Mouse (Mus musculus): ENCODE data around the gene 1700057G04Rik. TPM values are rescaled to one million over a fixed set of nuclear protein-coding genes. Genes with fewer than 3 reads are reported as not detected.

Gene 1700057G04Rik
- polyA plus RNA-seq, 1 experiment from 2014 or later = not detected

DNA sequence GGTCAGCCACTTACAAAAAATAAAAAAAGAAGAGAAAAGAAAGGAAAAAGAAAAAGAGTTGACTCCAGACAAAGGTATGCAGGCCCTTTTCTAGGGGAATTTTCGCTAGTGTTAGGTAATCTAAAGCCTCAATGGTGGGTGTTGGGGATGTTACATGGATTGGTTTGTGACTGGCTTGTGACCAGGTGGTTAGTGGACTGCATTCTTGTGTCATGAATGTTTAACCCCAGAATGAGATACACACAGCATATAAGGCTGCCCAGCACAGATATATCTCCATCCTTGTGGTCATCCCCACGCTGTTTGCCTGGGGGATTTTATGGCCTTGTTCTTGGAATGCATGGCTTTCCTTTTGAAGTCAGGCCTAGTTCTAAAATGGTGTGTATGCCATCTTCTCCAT, 35.9 kb upstream of the 1700057G04Rik start:
- Histone ChIP-seq H3K9me3 (ENCODE audit: control insufficient read depth, low read length) (no peaks in the 10 kb centered on the region), H3K27me3 (replicated peaks; ENCODE audit: control insufficient read depth, insufficient read depth, low read length) (no peaks in the 10 kb centered on the region), H3K4me1 (replicated peaks; ENCODE audit: control insufficient read depth, insufficient read depth, low read length) (peaks cover 13% of the 10 kb centered on the region; the same call in 1 of the 2 replicates), H3K9ac (ENCODE audit: low read length) (no peak overlapping the region), H3K36me3 (ENCODE audit: control insufficient read depth, insufficient read depth, low read length) (peaks cover 22% of the 10 kb centered on the region), H3K27ac (ENCODE audit: low read depth) (no peak overlapping the region), H3K4me3 (ENCODE audit: low read depth, low read length) (no peak overlapping the region), H3K4me2 (ENCODE audit: low read length) (no peak overlapping the region)
- ATAC-seq (replicated peaks; ENCODE audit: low FRiP score, low TSS enrichment, low read depth) (no peak; the same call in 1 of the 2 replicates), DNase-seq (ENCODE audit: low spot score) (no peak)
- 75% methylated on average over 2 of the region's 2 CpGs for WGBS

DNA sequence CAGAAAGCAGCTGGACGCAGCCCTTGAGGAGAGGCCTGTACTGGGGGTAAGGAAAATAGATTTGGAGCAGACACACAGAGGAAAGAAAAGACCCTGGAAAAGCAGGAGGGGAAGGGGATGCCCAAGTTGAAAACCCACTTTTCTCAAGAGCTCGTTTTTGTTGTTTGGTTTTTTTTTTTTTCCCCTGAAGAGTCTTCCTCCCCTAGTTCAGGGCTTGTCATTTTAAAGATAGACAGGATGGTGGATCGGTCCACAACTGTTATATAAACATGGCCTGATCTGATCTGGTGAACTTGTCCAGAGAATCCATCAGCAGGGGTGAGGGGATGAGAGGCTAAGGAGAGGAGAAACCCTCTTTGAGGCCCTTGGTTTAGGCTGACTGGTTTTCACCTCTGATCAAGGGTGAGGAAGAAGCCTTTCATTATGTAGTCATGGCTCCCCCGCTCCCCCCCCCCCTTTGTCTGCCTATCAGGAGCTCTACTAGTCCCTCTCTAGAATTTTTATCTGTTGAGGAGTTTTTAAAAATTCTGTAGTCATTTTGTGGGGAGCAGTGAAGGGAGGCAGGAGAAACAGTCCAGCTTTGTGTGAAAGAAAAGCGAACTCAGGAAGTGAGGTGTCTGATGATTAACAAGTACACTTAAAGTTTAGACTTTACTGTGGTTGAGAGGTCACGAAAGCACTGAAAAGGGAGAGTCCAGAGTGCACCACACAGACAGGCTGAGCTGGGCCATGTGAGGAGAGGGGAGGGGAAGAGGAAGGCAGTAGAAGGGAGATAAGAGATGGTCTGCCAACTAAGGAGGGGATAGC, 35.0 kb upstream of the 1700057G04Rik start:
- no peak for DNase-seq (ENCODE audit: low spot score)
- H3K36me3 ChIP-seq (ENCODE audit: control insufficient read depth, insufficient read depth, low read length) = peaks cover 17% of the 10 kb centered on the region
- H3K9ac ChIP-seq (ENCODE audit: low read length) = no peak overlapping the region
- H3K27ac ChIP-seq (ENCODE audit: low read depth) = peak overlapping the region; percentile 69
- no peak overlapping the region for H3K4me2 ChIP-seq (ENCODE audit: low read length)
- H3K27me3 ChIP-seq (replicated peaks; ENCODE audit: control insufficient read depth, insufficient read depth, low read length) = no peaks in the 10 kb centered on the region
- no peaks in the 10 kb centered on the region for H3K9me3 ChIP-seq (ENCODE audit: control insufficient read depth, low read length)
- H3K4me3 ChIP-seq (ENCODE audit: low read depth, low read length) = no peak overlapping the region
- ATAC-seq (replicated peaks; ENCODE audit: low FRiP score, low TSS enrichment, low read depth) = peak; percentile 67
- 40% methylated on average over 6 of the region's 6 CpGs for WGBS
- peaks cover 13% of the 10 kb centered on the region; the same call in 1 of the 2 replicates for H3K4me1 ChIP-seq (replicated peaks; ENCODE audit: control insufficient read depth, insufficient read depth, low read length)

DNA sequence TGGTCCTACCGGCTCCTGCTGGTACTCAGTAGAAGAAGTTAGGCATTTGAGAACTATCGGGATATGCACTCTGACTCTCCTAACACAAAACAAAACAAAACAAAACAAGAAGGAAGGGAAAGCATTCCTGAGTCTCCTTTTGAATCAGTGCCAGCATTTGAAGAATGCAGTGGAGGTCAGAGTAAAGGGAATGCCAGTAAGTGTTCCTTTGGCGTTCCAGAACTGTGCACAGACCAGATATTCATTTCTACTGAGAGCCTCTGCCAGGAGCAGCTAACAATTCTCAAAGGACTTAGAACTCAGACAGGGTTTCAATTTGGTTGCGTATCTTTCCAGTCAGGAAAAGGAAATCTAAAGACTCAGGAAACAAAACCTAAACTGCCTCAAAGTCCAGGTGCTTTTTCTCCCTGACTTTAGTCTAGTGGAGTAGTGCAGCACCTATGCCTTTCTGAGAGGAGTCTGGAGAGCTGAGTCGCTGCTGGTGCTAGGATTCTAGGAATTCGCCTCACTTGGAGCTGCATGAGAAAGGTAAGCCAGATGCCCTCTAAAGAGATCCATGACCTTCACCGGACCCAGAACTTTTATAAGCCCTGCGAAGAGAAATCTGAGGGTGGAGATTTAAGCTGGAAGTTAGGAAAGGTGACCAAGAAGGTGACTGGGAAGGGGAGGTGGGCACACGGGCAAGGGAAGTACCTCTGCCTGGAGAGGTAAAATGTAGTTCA, 33.5 kb upstream of the 1700057G04Rik start, which contains the start of gene Plscr2:
Plscr2 (plus strand) TSS at position 117 of the 722 bp plus-strand sequence.
- H3K9me3 ChIP-seq (ENCODE audit: control insufficient read depth, low read length) = no peaks in the 10 kb centered on the region
- H3K9ac ChIP-seq (ENCODE audit: low read length) = no peak within 1 kb of the TSS
- H3K4me3 ChIP-seq (ENCODE audit: low read depth, low read length) = no peak within 1 kb of the TSS
- peak within 1 kb of the TSS; percentile 69; the same call in 1 of the 2 replicates for H3K27ac ChIP-seq (ENCODE audit: low read depth)
- H3K36me3 ChIP-seq (ENCODE audit: control insufficient read depth, insufficient read depth, low read length) = peaks cover 2% of the 10 kb centered on the region
- 60% methylated on average over 9 of the region's 9 CpGs for WGBS
- H3K4me1 ChIP-seq (replicated peaks; ENCODE audit: control insufficient read depth, insufficient read depth, low read length) = peaks cover 13% of the 10 kb centered on the region; the same call in 1 of the 2 replicates
- ATAC-seq (replicated peaks; ENCODE audit: low FRiP score, low TSS enrichment, low read depth) (no peak), DNase-seq (ENCODE audit: low spot score) (no peak)
- no peak within 1 kb of the TSS for H3K4me2 ChIP-seq (ENCODE audit: low read length)
- no peaks in the 10 kb centered on the region for H3K27me3 ChIP-seq (replicated peaks; ENCODE audit: control insufficient read depth, insufficient read depth, low read length)

DNA sequence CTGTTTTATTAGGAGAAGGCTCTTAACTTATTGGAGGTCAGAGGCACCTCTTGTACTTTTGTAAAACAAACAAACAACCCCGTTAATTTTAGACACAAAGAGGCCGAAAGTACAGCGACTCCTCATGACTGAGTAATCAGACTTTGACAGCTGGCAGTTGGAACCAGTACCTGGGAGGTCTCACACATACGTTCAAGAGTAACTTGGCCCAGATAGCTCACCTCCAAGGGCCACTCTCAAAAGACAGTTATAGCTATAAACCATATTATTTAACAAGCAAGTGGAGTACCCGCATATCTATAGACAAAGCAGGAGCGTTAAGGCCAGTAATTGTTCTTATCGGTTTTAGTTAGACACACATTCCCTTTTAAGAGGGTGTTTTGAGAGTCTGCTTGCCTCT, 32.8 kb upstream of the 1700057G04Rik start:
- DNase-seq (ENCODE audit: low spot score) (no peak), ATAC-seq (replicated peaks; ENCODE audit: low FRiP score, low TSS enrichment, low read depth) (no peak)
- WGBS = 67% methylated on average over 7 of the region's 7 CpGs
- Histone ChIP-seq H3K9ac (ENCODE audit: low read length) (no peak overlapping the region), H3K4me3 (ENCODE audit: low read depth, low read length) (no peak overlapping the region), H3K4me2 (ENCODE audit: low read length) (no peak overlapping the region), H3K9me3 (ENCODE audit: control insufficient read depth, low read length) (no peaks in the 10 kb centered on the region), H3K4me1 (replicated peaks; ENCODE audit: control insufficient read depth, insufficient read depth, low read length) (peaks cover 13% of the 10 kb centered on the region; the same call in 1 of the 2 replicates), H3K27ac (ENCODE audit: low read depth) (no peak overlapping the region), H3K27me3 (replicated peaks; ENCODE audit: control insufficient read depth, insufficient read depth, low read length) (no peaks in the 10 kb centered on the region), H3K36me3 (ENCODE audit: control insufficient read depth, insufficient read depth, low read length) (no peaks in the 10 kb centered on the region; the same call in 1 of the 2 replicates)

DNA sequence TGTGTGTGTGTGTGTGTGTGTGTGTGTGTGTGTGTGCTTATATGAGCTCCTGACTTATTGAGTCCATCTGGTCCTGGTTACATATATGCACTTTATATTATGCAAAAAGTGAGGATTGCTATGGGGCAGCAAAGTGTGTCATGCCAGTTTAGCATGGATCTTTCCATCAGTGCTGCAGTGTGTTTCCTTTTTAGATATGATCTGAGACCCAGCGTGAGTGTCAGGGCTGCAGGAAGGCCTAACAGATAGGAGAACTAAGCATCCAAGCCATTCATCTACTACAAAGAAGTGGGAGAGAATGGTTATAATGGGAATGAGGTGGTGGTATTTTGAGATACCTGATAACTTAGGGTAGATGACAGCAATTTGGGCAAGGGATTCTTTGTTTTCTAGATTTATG, 29.1 kb upstream of the 1700057G04Rik start:
- ATAC-seq (replicated peaks; ENCODE audit: low FRiP score, low TSS enrichment, low read depth) (no peak), DNase-seq (ENCODE audit: low spot score) (no peak)
- Histone ChIP-seq H3K4me1 (replicated peaks; ENCODE audit: control insufficient read depth, insufficient read depth, low read length) (no peaks in the 10 kb centered on the region), H3K27ac (ENCODE audit: low read depth) (no peak overlapping the region), H3K27me3 (replicated peaks; ENCODE audit: control insufficient read depth, insufficient read depth, low read length) (no peaks in the 10 kb centered on the region), H3K4me3 (ENCODE audit: low read depth, low read length) (no peak overlapping the region), H3K9ac (ENCODE audit: low read length) (no peak overlapping the region), H3K9me3 (ENCODE audit: control insufficient read depth, low read length) (no peaks in the 10 kb centered on the region), H3K4me2 (ENCODE audit: low read length) (no peak overlapping the region), H3K36me3 (ENCODE audit: control insufficient read depth, insufficient read depth, low read length) (no peaks in the 10 kb centered on the region)
- WGBS = 85% methylated on average over 1 of the region's 1 CpGs

DNA sequence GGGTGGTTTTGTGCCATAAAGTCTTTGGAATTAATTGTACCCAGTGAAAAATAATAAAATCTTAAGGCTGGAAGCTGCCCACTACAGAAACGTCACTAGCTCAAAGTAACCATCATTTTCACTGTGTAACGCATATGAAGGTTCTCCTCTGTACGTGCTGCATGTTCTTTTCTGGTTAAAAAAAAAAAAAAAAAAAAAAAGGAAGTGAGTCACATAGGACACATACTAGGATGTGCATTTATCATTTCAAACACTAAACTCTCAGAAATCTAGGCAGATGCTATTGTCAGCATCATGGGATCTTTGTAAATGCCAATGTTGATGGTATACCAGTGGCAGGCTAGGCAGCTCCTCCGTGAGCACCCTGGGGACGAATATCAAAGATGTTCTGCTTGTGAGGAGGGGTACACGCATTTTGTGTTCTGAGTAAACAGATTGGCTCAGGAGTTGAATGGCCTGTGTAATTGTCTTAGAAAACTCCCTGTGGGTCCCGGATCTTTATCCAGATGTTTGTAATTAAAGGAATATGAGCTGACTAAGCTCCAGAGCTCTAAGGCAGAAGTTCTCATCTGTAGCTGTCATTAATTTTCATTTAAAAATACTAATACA, 26.5 kb upstream of the 1700057G04Rik start:
- WGBS = 58% methylated on average over 7 of the region's 7 CpGs
- no peak for ATAC-seq (replicated peaks; ENCODE audit: low FRiP score, low TSS enrichment, low read depth)
- Histone ChIP-seq H3K27ac (ENCODE audit: low read depth) (no peak overlapping the region), H3K9ac (ENCODE audit: low read length) (no peak overlapping the region), H3K27me3 (replicated peaks; ENCODE audit: control insufficient read depth, insufficient read depth, low read length) (no peaks in the 10 kb centered on the region), H3K4me3 (ENCODE audit: low read depth, low read length) (no peak overlapping the region), H3K9me3 (ENCODE audit: control insufficient read depth, low read length) (no peaks in the 10 kb centered on the region), H3K4me1 (replicated peaks; ENCODE audit: control insufficient read depth, insufficient read depth, low read length) (no peaks in the 10 kb centered on the region), H3K4me2 (ENCODE audit: low read length) (no peak overlapping the region), H3K36me3 (ENCODE audit: control insufficient read depth, insufficient read depth, low read length) (no peaks in the 10 kb centered on the region)
- no peak for DNase-seq (ENCODE audit: low spot score)

DNA sequence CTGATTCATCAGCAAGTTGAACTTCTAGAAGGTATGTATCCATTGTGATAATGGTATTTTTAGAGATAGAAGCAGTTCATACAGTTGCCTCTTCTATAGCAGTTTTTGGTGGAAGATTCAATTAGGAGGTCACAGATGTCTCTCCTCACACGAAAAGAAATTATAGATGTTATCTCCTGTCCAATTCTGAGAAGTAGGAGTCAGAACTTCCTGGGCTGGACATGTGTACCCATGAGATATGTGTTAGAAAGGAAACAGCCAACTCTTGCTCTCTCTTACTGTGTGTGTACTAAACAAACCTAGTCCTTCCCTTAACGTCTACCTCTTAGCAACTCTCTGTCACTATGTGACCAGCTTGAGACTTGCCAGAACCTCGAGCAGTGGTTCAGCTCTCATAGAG, 19.5 kb upstream of the 1700057G04Rik start:
- no peak overlapping the region for H3K27ac ChIP-seq (ENCODE audit: low read depth)
- H3K4me3 ChIP-seq (ENCODE audit: low read depth, low read length) = no peak overlapping the region
- H3K9ac ChIP-seq (ENCODE audit: low read length) = no peak overlapping the region
- 61% methylated on average over 3 of the region's 3 CpGs for WGBS
- H3K9me3 ChIP-seq (ENCODE audit: control insufficient read depth, low read length) = no peaks in the 10 kb centered on the region
- no peaks in the 10 kb centered on the region for H3K27me3 ChIP-seq (replicated peaks; ENCODE audit: control insufficient read depth, insufficient read depth, low read length)
- no peak overlapping the region for H3K4me2 ChIP-seq (ENCODE audit: low read length)
- no peak for ATAC-seq (replicated peaks; ENCODE audit: low FRiP score, low TSS enrichment, low read depth)
- no peak for DNase-seq (ENCODE audit: low spot score)
- no peaks in the 10 kb centered on the region for H3K4me1 ChIP-seq (replicated peaks; ENCODE audit: control insufficient read depth, insufficient read depth, low read length)
- H3K36me3 ChIP-seq (ENCODE audit: control insufficient read depth, insufficient read depth, low read length) = no peaks in the 10 kb centered on the region

DNA sequence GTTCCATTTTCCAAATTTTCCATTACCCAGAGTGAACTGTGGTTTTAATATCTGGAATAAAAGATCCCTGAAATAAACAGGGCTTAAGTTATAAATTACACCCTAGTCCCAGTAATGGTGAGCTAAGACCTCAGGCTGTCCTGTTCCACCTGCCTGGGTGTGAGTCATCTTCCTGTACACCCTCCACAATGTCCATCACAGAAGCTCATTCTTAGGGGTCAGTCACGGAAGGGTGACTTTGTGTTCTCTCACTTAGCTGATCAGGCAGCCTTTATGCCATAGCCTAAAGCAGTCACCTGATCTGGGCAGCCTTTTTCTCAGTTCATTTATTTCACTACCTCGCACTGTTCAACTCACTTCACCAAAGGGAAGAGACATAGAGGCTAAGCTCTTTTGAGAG, 17.0 kb upstream of the 1700057G04Rik start:
- 77% methylated on average over 2 of the region's 2 CpGs for WGBS
- DNase-seq (ENCODE audit: low spot score) (no peak), ATAC-seq (replicated peaks; ENCODE audit: low FRiP score, low TSS enrichment, low read depth) (no peak)
- Histone ChIP-seq H3K9me3 (ENCODE audit: control insufficient read depth, low read length) (no peaks in the 10 kb centered on the region), H3K27me3 (replicated peaks; ENCODE audit: control insufficient read depth, insufficient read depth, low read length) (no peaks in the 10 kb centered on the region), H3K27ac (ENCODE audit: low read depth) (no peak overlapping the region), H3K4me1 (replicated peaks; ENCODE audit: control insufficient read depth, insufficient read depth, low read length) (no peaks in the 10 kb centered on the region), H3K36me3 (ENCODE audit: control insufficient read depth, insufficient read depth, low read length) (no peaks in the 10 kb centered on the region), H3K9ac (ENCODE audit: low read length) (no peak overlapping the region), H3K4me2 (ENCODE audit: low read length) (no peak overlapping the region), H3K4me3 (ENCODE audit: low read depth, low read length) (no peak overlapping the region)
